8 mouse cellular contexts compared by ENCODE assay signal in the genomic region with DNA sequence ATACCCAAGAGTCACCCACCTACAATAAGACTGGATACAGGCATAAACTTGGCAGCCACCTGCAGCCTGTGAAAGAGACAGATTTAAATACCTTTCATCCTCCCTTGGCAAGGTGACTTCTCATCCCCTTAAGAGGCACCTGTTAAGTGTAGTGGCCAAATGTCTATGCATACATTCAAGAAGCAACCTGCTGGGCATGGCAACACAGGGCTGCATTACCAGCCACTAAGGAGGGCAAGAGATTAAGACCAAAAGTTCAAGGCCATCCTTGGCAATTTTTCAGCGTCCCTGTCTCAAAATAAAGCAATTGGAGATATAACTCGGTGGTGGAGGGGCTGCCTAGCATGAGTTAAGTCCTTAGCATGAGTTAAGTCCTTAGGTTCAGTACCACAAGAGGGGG. TPM values are rescaled to one million over a fixed set of nuclear protein-coding genes. Genes with fewer than 3 reads are reported as not detected.
DNase-seq lines count a peak whose midpoint lies in the region; ATAC-seq and TF ChIP-seq lines count a peak whose summit lies in the region.

No protein-coding gene starts in this region.

- H3K36me3 ChIP-seq in heart, embryonic 16.5 days (ENCODE audit: control insufficient read depth, insufficient read depth): peaks cover 41% of the 10 kb centered on the region
- peaks cover 61% of the 10 kb centered on the region for H3K36me3 ChIP-seq in hindbrain, embryonic 14.5 days (replicated peaks; ENCODE audit: control insufficient read depth, insufficient read depth)
- H3K36me3 ChIP-seq in midbrain, embryonic 14.5 days (ENCODE audit: control insufficient read depth, insufficient read depth, low read length): peaks cover 61% of the 10 kb centered on the region
- no peaks in the 10 kb centered on the region; the same call in 1 of the 2 replicates for H3K36me3 ChIP-seq in kidney, adult 2 months (ENCODE audit: control insufficient read depth, insufficient read depth, low read length)

- no peaks in the 10 kb centered on the region for H3K9me3 ChIP-seq in heart, embryonic 16.5 days (replicated peaks; ENCODE audit: control insufficient read depth, low read length)
- H3K9me3 ChIP-seq in hindbrain, embryonic 14.5 days (ENCODE audit: control insufficient read depth, low read length): no peaks in the 10 kb centered on the region
- H3K9me3 ChIP-seq in midbrain, embryonic 14.5 days (ENCODE audit: control insufficient read depth, low read length): no peaks in the 10 kb centered on the region

- H3K27me3 ChIP-seq in heart, embryonic 16.5 days (ENCODE audit: control insufficient read depth, insufficient read depth, low read length): no peaks in the 10 kb centered on the region
- H3K27me3 ChIP-seq in hindbrain, embryonic 14.5 days (ENCODE audit: control insufficient read depth, insufficient read depth, low read length): no peaks in the 10 kb centered on the region
- no peaks in the 10 kb centered on the region for H3K27me3 ChIP-seq in midbrain, embryonic 14.5 days (ENCODE audit: control insufficient read depth, insufficient read depth, low read length)
- H3K27me3 ChIP-seq in kidney, adult 2 months (replicated peaks; ENCODE audit: control insufficient read depth, insufficient read depth, low read length): no peaks in the 10 kb centered on the region

- H3K4me2 ChIP-seq in heart, embryonic 16.5 days (ENCODE audit: low read depth, low read length): peak overlapping the region; percentile 100
- H3K4me2 ChIP-seq in hindbrain, embryonic 14.5 days (replicated peaks): peak overlapping the region; percentile 97
- peak overlapping the region; percentile 97 for H3K4me2 ChIP-seq in midbrain, embryonic 14.5 days (ENCODE audit: low read length)

- no peak for DNase-seq in heart, adult 11 months
- DNase-seq in hindbrain, embryonic 14.5 days (ENCODE audit: low spot score): no peak
- DNase-seq in midbrain, embryonic 14.5 days: no peak
- DNase-seq in spleen, postnatal 14 days (ENCODE audit: low spot score in 2 of 2): no peak
- no peak for DNase-seq in kidney, adult 2 months
- no peak for DNase-seq in cerebellum, adult 18-20 months

- TF ChIP-seq CTCF in kidney, adult 2 months (conservative IDR thresholded peaks at IDR 0.05; ENCODE audit: insufficient read depth, insufficient read length, low read depth, low read length): no peak

- no peak for ATAC-seq in heart, embryonic 16.5 days (replicated peaks; ENCODE audit: extremely low read depth, insufficient read depth, low FRiP score)
- no peak for ATAC-seq in hindbrain, embryonic 14.5 days (ENCODE audit: low FRiP score)
- ATAC-seq in midbrain, embryonic 14.5 days (ENCODE audit: low FRiP score, low TSS enrichment): no peak

- no peak overlapping the region; the same call in 1 of the 2 replicates for H3K27ac ChIP-seq in heart, embryonic 16.5 days (ENCODE audit: low read length)
- H3K27ac ChIP-seq in brown adipose tissue, adult 24 weeks (replicated peaks; ENCODE audit: low read depth, low read length): no peak overlapping the region
- H3K27ac ChIP-seq in hindbrain, embryonic 14.5 days: no peak overlapping the region
- H3K27ac ChIP-seq in midbrain, embryonic 14.5 days (replicated peaks; ENCODE audit: low read depth, low read length): no peak overlapping the region
- H3K27ac ChIP-seq in kidney, adult 2 months (ENCODE audit: insufficient read depth, low read depth, low read length): no peak overlapping the region

- H3K4me1 ChIP-seq in heart, embryonic 16.5 days (ENCODE audit: control insufficient read depth, insufficient read depth, low read length): peaks cover 13% of the 10 kb centered on the region
- no peaks in the 10 kb centered on the region for H3K4me1 ChIP-seq in brown adipose tissue, adult 24 weeks (ENCODE audit: control insufficient read depth, insufficient read depth, insufficient read length, low read length)
- peaks cover 18% of the 10 kb centered on the region for H3K4me1 ChIP-seq in hindbrain, embryonic 14.5 days (replicated peaks; ENCODE audit: control insufficient read depth, insufficient read depth, low read length)
- H3K4me1 ChIP-seq in midbrain, embryonic 14.5 days (ENCODE audit: control insufficient read depth, insufficient read depth, low read length): peaks cover 21% of the 10 kb centered on the region
- H3K4me1 ChIP-seq in kidney, adult 2 months (ENCODE audit: control insufficient read depth, insufficient read depth, low read length): peaks cover 1% of the 10 kb centered on the region; the same call in 1 of the 2 replicates

- WGBS in heart, embryonic 16.5 days: 10% methylated on average over 2 of the region's 2 CpGs
- WGBS in hindbrain, embryonic 14.5 days: 27% methylated on average over 2 of the region's 2 CpGs
- 24% methylated on average over 2 of the region's 2 CpGs for WGBS in midbrain, embryonic 14.5 days
- 13% methylated on average over 2 of the region's 2 CpGs for WGBS in kidney, adult 2 months

- peak overlapping the region; percentile 94 for H3K4me3 ChIP-seq in heart, embryonic 16.5 days (ENCODE audit: low read length)
- H3K4me3 ChIP-seq in brown adipose tissue, adult 24 weeks (ENCODE audit: insufficient read depth, low read depth, low read length): peak overlapping the region; percentile 69
- peak overlapping the region; percentile 77 for H3K4me3 ChIP-seq in hindbrain, embryonic 14.5 days (replicated peaks; ENCODE audit: low read length)
- H3K4me3 ChIP-seq in midbrain, embryonic 14.5 days (replicated peaks; ENCODE audit: low read depth, low read length): peak overlapping the region; percentile 84
- no peak overlapping the region for H3K4me3 ChIP-seq in kidney, adult 2 months (ENCODE audit: insufficient read depth, low read depth, low read length)

- peak overlapping the region; percentile 94 for H3K9ac ChIP-seq in heart, embryonic 16.5 days (ENCODE audit: low read length)
- peak overlapping the region; percentile 88 for H3K9ac ChIP-seq in hindbrain, embryonic 14.5 days
- peak overlapping the region; percentile 74; the same call in 1 of the 2 replicates for H3K9ac ChIP-seq in midbrain, embryonic 14.5 days (replicated peaks; ENCODE audit: low read length)

- TF ChIP-seq POLR2A in kidney, adult 2 months (IDR thresholded peaks at IDR 0.05; ENCODE audit: low read depth, low read length): no peak

RNA-seq across cellular contexts. Expression of gene Ftsj3, which starts 1.1 kb away (rescaled TPM):
- 34.0 and 38.7 TPM in 2 replicates for polyA plus RNA-seq in heart, embryonic 16.5 days (2015; fragmentation: Nextera tagmentation; extraction: Ambion mirVana)
- 14.1 and 15.6 TPM in 2 replicates for polyA plus RNA-seq in brown adipose tissue, adult 24 weeks (2012; ENCODE audit: insufficient read depth, insufficient read length, missing spikeins)
- polyA plus RNA-seq in hindbrain, embryonic 14.5 days (2014; fragmentation: Nextera tagmentation; extraction: Ambion mirVana): 31.4 and 31.9 TPM in 2 replicates
- 22.0 and 30.2 TPM in 2 replicates for polyA plus RNA-seq in midbrain, embryonic 14.5 days (2014; fragmentation: Nextera tagmentation; extraction: Ambion mirVana)
- polyA plus RNA-seq in kidney, adult 2 months (2012; rRNA removed): 11.7 TPM in 2 replicates

RNA-seq across cellular contexts. Expression of gene Psmc5, which starts 1.2 kb away (rescaled TPM):
- 217 and 221 TPM in 2 replicates for polyA plus RNA-seq in heart, embryonic 16.5 days (2015; fragmentation: Nextera tagmentation; extraction: Ambion mirVana)
- 111 and 116 TPM in 2 replicates for polyA plus RNA-seq in brown adipose tissue, adult 24 weeks (2012; ENCODE audit: insufficient read depth, insufficient read length, missing spikeins)
- polyA plus RNA-seq in hindbrain, embryonic 14.5 days (2014; fragmentation: Nextera tagmentation; extraction: Ambion mirVana): 282 and 287 TPM in 2 replicates
- polyA plus RNA-seq in midbrain, embryonic 14.5 days (2014; fragmentation: Nextera tagmentation; extraction: Ambion mirVana): 265 and 286 TPM in 2 replicates
- polyA plus RNA-seq in kidney, adult 2 months (2012; rRNA removed): 52.5 and 66.9 TPM in 2 replicates

RNA-seq across cellular contexts. Expression of gene Smarcd2, which starts 18.0 kb away (rescaled TPM):
- 27.0 and 27.1 TPM in 2 replicates for polyA plus RNA-seq in heart, embryonic 16.5 days (2015; fragmentation: Nextera tagmentation; extraction: Ambion mirVana)
- 18.7 and 22.3 TPM in 2 replicates for polyA plus RNA-seq in brown adipose tissue, adult 24 weeks (2012; ENCODE audit: insufficient read depth, insufficient read length, missing spikeins)
- polyA plus RNA-seq in hindbrain, embryonic 14.5 days (2014; fragmentation: Nextera tagmentation; extraction: Ambion mirVana): 12.8 and 16.8 TPM in 2 replicates
- 10.0 and 14.0 TPM in 2 replicates for polyA plus RNA-seq in midbrain, embryonic 14.5 days (2014; fragmentation: Nextera tagmentation; extraction: Ambion mirVana)
- 70.0 and 77.9 TPM in 2 replicates for polyA plus RNA-seq in kidney, adult 2 months (2012; rRNA removed)

RNA-seq across cellular contexts. Expression of gene Tcam1, which starts 21.7 kb away (rescaled TPM):
- 0.05 and 0.07 TPM in 2 replicates for polyA plus RNA-seq in heart, embryonic 16.5 days (2015; fragmentation: Nextera tagmentation; extraction: Ambion mirVana)
- 0.44 TPM in 1 of 2 replicates, not detected in the other for polyA plus RNA-seq in brown adipose tissue, adult 24 weeks (2012; ENCODE audit: insufficient read depth, insufficient read length, missing spikeins)
- 0.08 and 0.43 TPM in 2 replicates for polyA plus RNA-seq in hindbrain, embryonic 14.5 days (2014; fragmentation: Nextera tagmentation; extraction: Ambion mirVana)
- polyA plus RNA-seq in midbrain, embryonic 14.5 days (2014; fragmentation: Nextera tagmentation; extraction: Ambion mirVana): 0.09 and 0.12 TPM in 2 replicates
- polyA plus RNA-seq in kidney, adult 2 months (2012; rRNA removed): 0.02 and 0.03 TPM in 2 replicates

RNA-seq across cellular contexts. Expression of gene Ddx42, which starts 38.0 kb away (rescaled TPM):
- 46.5 and 47.2 TPM in 2 replicates for polyA plus RNA-seq in heart, embryonic 16.5 days (2015; fragmentation: Nextera tagmentation; extraction: Ambion mirVana)
- 18.9 and 22.2 TPM in 2 replicates for polyA plus RNA-seq in brown adipose tissue, adult 24 weeks (2012; ENCODE audit: insufficient read depth, insufficient read length, missing spikeins)
- polyA plus RNA-seq in hindbrain, embryonic 14.5 days (2014; fragmentation: Nextera tagmentation; extraction: Ambion mirVana): 78.0 and 82.2 TPM in 2 replicates
- 56.3 and 88.3 TPM in 2 replicates for polyA plus RNA-seq in midbrain, embryonic 14.5 days (2014; fragmentation: Nextera tagmentation; extraction: Ambion mirVana)
- polyA plus RNA-seq in kidney, adult 2 months (2012; rRNA removed): 8.3 and 10.0 TPM in 2 replicates
